Mouse (Mus musculus): Measurements from ENCODE around the gene Sh3bp2. TPM values are rescaled to one million over a fixed set of nuclear protein-coding genes. Genes with fewer than 3 reads are reported as not detected.

Gene Sh3bp2
- 0.84 and 1.7 TPM in 2 replicates for polyA plus RNA-seq (2021; fragmentation: Nextera tagmentation)
- long read RNA-seq, experiment 1, partial matches to known transcripts = 0 of 1 reads
- long read RNA-seq, experiment 1, other reads (novel, unspliced or antisense) = 0 of 1 reads
- long read RNA-seq, experiment 2, partial matches to known transcripts = 0 of 3 reads
- long read RNA-seq, experiment 2, other reads (novel, unspliced or antisense) = 0 of 3 reads

DNA sequence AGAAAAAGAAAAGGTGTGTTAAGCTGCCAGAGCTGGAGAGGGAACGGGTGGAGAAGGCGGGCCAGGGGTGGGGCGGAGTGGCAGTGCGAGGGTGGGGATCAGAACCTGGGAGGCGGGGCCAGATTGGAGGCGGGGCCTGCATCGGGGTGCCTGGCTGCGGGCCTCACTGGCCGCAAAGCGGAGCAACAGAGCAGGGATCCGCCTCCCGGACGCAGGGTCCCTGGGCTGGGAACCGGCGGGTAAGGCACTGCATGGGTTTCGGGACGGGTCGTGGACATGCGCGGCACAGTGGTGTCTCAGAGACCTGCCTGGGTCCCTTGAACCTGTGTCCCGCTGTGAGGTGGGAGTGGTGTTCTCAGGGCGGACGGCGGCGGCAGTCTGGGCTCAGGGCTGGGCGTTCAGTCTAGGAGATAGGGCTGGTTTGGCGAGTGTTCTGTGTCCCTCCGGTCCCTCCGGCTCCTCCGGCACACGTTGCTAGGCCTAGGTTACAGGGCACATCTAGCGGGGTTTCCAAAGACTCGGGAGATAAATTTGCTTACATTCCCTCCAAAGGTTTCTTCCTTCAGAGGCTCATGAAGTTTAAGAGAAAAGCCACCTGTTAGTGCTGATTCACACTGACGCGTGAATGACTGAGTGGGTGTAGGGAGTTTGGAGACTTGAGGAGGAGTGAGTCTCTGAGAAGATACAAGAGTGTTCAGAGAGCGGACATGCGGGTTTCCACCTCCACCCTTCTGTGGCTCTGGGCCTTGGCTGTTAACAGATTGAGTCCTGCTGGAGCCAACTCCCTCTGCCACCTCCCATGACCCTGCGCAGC, at the start of gene Sh3bp2:
TSS of gene Sh3bp2 (plus strand) at position 176 of the 814 bp plus-strand sequence.

DNA sequence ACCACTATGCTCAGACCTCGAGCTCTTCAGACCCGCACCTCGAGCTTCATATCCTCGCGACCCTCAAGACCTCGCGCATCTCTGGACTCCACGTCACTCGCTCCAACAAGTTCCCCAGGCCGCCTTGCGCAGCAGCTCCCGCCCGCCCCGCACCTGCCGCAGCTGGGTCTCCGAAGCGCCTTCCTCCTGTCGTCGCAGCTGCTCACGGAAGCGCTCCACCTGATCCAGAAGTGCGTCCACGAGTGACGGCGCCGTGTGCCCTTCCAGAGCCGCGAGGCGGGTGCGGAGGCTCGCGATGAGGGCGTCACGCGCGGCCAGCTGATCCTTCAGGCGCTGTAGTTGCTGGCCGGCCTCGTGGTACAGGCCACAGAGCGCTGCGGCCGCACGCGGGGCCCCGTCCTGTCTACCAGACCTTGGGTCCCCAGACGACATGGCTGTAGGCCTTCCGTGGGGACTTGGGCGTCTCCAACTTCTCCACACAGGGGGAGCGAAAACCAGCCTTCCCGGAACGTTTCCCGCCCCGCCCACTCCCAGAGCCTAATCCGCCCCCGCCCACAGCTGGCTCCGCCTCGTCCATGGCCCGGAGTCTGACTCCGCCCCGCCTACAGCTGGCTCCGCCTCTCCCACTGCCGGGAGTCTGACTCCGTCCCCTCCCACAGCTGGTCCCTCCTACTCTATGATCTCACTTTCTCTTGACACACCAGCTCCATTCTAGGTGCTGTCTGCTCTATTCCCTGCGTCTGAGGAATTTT, 12.0 kb upstream of the Sh3bp2 start, which contains the start of gene Tnip2:
TSS of gene Tnip2 (minus strand) at position 526 of the 752 bp plus-strand sequence.

DNA sequence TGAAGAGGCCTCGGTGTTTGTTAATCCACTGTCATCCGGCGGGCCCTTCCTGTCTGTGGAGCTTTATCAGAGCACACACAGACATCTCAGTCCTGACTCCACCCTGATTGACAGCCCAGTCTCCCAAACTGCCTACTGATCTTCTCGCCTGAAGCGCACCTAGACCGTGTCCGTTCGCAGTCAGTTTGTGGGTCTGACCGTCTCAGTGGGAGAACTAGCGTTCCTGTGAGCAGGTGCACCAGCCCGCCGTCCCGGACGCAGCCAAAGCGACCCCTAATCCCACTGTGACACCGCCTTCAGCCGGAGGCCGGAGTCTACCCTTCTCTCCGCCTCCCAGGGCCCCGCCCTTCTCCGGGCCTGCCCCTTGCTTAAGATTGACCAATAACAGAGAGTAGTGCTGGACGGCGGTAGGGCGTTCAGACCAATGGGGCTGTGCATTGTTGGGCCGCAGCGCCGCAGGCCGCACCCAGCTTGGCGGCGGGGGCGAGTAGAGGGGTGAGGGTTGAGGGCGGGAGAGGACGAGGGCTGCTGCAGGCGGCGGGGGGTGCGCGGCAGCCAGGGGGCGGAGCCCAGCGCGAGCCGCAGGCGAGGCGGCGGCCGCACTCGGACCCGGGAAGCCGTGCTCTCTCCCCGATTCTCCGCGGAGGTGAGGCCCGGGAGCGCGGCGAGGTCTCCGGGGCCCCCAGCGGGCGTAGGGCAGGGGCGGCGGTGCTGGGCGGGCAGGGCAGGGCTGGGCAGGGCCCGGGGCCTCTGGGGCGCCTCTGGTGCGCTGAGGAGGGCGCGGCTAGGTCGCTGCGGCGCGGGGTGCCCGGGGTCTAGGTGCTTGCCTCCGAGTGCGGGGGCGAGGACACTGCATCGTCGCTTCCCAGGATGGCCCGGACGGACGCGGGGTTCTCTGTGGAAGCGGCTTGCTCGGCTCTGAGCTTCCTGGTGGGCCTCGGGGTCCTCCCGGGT, 47.9 kb downstream of the Sh3bp2 start, which contains the start of gene Add1:
TSS of gene Add1 (plus strand) at position 397 of the 954 bp plus-strand sequence.

Small RNA genes within 50 kb of the gene (microRNA-seq; reads per million reads assigned to microRNA genes)
- 1.5 reads per million for gene Mir7036b

Other genes with a start within 250 kb of the Sh3bp2 start
- 9.0 and 11.9 TPM in 2 replicates for gene Zfyve28, start 237.4 kb upstream of the Sh3bp2 start, polyA plus RNA-seq (2021; fragmentation: Nextera tagmentation)
- 0.13 and 0.23 TPM in 2 replicates for gene Cfap99, start 237.2 kb upstream of the Sh3bp2 start, polyA plus RNA-seq (2021; fragmentation: Nextera tagmentation)
- 66.6 and 74.3 TPM in 2 replicates for gene Rnf4, start 189.5 kb upstream of the Sh3bp2 start, polyA plus RNA-seq (2021; fragmentation: Nextera tagmentation)
- 4.4 and 5.4 TPM in 2 replicates for gene Fam193a, start 155.9 kb upstream of the Sh3bp2 start, polyA plus RNA-seq (2021; fragmentation: Nextera tagmentation)
- 8.4 and 9.0 TPM in 2 replicates for gene Tnip2, start 11.8 kb upstream of the Sh3bp2 start, polyA plus RNA-seq (2021; fragmentation: Nextera tagmentation)
- gene Add1, start 47.8 kb downstream of the Sh3bp2 start, polyA plus RNA-seq (2021; fragmentation: Nextera tagmentation) = 93.0 and 95.9 TPM in 2 replicates
- 18.3 and 18.4 TPM in 2 replicates for gene Mfsd10, start 111.4 kb downstream of the Sh3bp2 start, polyA plus RNA-seq (2021; fragmentation: Nextera tagmentation)
- gene Nop14, start 134.3 kb downstream of the Sh3bp2 start, polyA plus RNA-seq (2021; fragmentation: Nextera tagmentation) = 11.5 and 13.8 TPM in 2 replicates
- 1.2 and 1.4 TPM in 2 replicates for gene Grk4, start 134.5 kb downstream of the Sh3bp2 start, polyA plus RNA-seq (2021; fragmentation: Nextera tagmentation)
- gene Htt, start 235.9 kb downstream of the Sh3bp2 start, polyA plus RNA-seq (2021; fragmentation: Nextera tagmentation) = 7.7 and 8.6 TPM in 2 replicates